Mouse (Mus musculus) subcutaneous adipose tissue, adult 2 months (tissue): ENCODE data around the gene Olfr944. TPM values are rescaled to one million over a fixed set of nuclear protein-coding genes. Genes with fewer than 3 reads are reported as not detected.

ENCODE experiments used
- polyA plus RNA-seq: library from polyadenylated mRNA; depleted of rRNA; stranded (reverse); fragments of >200 nt; gene quantifications from 2 replicates; pipeline ENCODE4 v1.2.3, GENCODE M21; 2012; ENCODE audit warnings: low replicate concordance; rRNA removed

The Olfr944 gene
- not detected in 2 replicates for polyA plus RNA-seq

DNA sequence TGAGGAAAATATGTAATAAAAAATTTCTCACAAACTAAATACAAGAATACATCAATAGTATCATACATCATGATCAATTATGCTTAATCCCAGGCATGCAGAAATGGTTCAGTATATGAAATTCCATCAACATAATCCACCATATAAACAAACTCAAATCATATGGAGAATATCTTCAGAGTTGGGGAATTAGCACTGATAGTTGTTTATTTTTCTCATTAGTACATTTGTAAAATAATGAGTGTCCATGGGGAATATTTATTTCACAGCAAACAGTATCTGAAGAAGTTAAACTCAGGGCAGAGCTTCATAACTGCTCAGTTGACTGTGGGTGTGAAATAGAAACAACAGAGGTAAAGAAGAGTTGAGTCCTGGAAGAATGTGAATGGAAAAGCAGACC lies at the start of gene Olfr944:
Gene Olfr944, plus strand, starts transcription at position 301 of the 400 bp plus-strand sequence.

DNA sequence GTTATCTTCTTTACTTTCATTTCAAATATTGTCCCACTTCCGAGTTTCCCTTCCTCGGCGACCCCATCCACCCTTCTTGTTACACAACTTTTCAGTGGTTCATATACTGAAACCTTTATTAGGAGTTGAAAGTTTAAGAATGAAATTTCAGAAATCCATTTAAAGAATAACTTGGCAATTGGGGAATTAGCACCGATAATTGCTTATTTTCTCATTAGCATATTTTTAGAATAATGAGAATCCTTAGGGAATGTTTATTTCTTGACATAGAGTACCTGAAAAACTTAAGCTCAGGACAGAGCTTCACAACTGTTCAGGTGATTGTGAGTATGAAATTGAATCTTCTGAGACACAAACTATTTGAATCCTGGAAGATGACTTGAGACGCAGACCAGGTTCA lies 35.7 kb upstream of the Olfr944 start, which contains the start of gene Olfr943:
Gene Olfr943, plus strand, starts transcription at position 301 of the 400 bp plus-strand sequence.

GRCm38 (mm10) chr9:39249894-39250293 lies 48.2 kb downstream of the Olfr944 start, which contains the start of gene Olfr1537:
Gene Olfr1537 (minus strand): TSS chr9:39249994.

Other genes with a start within 250 kb of the Olfr944 start
- gene Olfr933, start 229.6 kb upstream of the Olfr944 start, polyA plus RNA-seq, result not detected in 2 replicates
- gene Olfr934, start 213.6 kb upstream of the Olfr944 start, polyA plus RNA-seq, result not detected in 2 replicates
- gene Olfr935, start 202.2 kb upstream of the Olfr944 start, polyA plus RNA-seq, result not detected in 2 replicates
- gene Olfr146, start 178.5 kb upstream of the Olfr944 start, polyA plus RNA-seq, result not detected in 2 replicates
- gene Olfr937, start 137.0 kb upstream of the Olfr944 start, polyA plus RNA-seq, result not detected in 2 replicates
- not detected in 2 replicates for gene Olfr938, start 123.0 kb upstream of the Olfr944 start, polyA plus RNA-seq
- gene Olfr27, start 73.8 kb upstream of the Olfr944 start, polyA plus RNA-seq, result not detected in 2 replicates
- not detected in 2 replicates for gene Olfr943, start 35.6 kb upstream of the Olfr944 start, polyA plus RNA-seq
- gene Olfr1537, start 48.1 kb downstream of the Olfr944 start, polyA plus RNA-seq, result not detected in 2 replicates
- not detected in 2 replicates for gene Olfr945, start 74.9 kb downstream of the Olfr944 start, polyA plus RNA-seq
- gene Olfr948, start 124.1 kb downstream of the Olfr944 start, polyA plus RNA-seq, result not detected in 2 replicates
- gene Olfr951, start 185.5 kb downstream of the Olfr944 start, polyA plus RNA-seq, result not detected in 2 replicates
- gene Olfr952, start 225.2 kb downstream of the Olfr944 start, polyA plus RNA-seq, result not detected in 2 replicates